Mouse (Mus musculus): ENCODE data around the gene Tdrd3.

- TF ChIP-seq CTCF (IDR thresholded peaks at IDR 0.05; ENCODE audit: extremely low read depth, insufficient read depth, low read length) (no peak), POLR2A (IDR thresholded peaks at IDR 0.05; ENCODE audit: extremely low read depth, insufficient read depth, low read length) (no peak)
Observed at GRCm38 (mm10) chr14:87467586-87467985, 51.1 kb downstream of the Tdrd3 start.

Measured in cortical plate, adult 2 months (tissue).